Mouse (Mus musculus): ENCODE measurements around the gene Rad23b. TPM values are rescaled to one million over a fixed set of nuclear protein-coding genes. Genes with fewer than 3 reads are reported as not detected.
"Not testable (repeated sequence)": the region's sequence is repeated elsewhere in the genome, so short reads cannot be mapped to it uniquely, and the experiment has no call there.

The Rad23b gene
- polyA plus RNA-seq, 1 experiment from 2014 or later: 65.0 TPM

DNA sequence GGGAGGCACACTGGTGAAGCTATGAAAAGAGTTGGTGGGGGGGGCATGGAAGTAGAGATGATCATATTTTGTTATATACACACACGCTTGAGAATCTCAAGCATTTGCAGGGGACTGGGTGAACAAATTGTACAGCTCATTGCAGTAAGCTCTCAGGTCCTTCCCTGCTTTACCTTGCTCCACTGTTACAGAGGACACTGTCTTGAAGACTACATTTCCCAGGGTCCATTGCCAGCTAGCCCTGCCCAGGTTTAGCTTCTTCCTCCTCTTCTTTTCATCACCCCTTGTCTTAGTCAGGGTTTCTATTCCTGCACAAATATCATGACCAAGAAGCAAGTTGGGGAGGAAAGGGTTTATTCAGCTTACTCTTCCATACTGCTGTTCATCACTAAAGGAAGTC lies 56.7 kb downstream of the Rad23b start:
- no peak overlapping the region for H3K9ac ChIP-seq
- 69% methylated on average over 1 of the region's 1 CpGs for WGBS (ENCODE audit: insufficient replicate concordance)
- no peaks in the 10 kb centered on the region for H3K27me3 ChIP-seq (replicated peaks)
- peaks cover 17% of the 10 kb centered on the region for H3K4me1 ChIP-seq
- no peak overlapping the region for H3K4me2 ChIP-seq
- H3K27ac ChIP-seq: no peak overlapping the region
- no peak overlapping the region for H3K4me3 ChIP-seq
- no peak for ATAC-seq
- peaks cover 3% of the 10 kb centered on the region; the same call in 1 of the 2 replicates for H3K9me3 ChIP-seq (replicated peaks)
- no peaks in the 10 kb centered on the region for H3K36me3 ChIP-seq

DNA sequence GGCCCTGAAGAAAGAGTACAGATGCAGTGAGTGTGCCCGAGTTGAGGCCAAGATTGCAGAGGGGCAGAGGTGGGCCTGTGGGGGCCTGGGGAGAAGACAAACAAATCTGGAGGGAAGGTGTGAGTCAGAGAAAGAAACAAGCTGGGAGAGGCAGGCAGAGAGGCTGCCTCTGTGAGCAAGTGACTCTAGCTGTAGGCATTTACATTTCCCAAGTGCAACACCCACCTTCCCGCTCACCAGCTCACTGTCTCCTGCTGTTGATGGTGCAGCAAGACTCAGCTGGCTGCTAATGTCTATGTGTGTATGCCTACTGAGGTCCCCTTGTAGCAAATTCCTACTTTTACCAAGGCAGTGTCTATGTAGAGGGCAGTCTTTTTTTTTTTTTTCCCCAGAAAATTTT lies 58.2 kb downstream of the Rad23b start:
- H3K4me1 ChIP-seq: peaks cover 17% of the 10 kb centered on the region

GRCm38 (mm10) chr4:55409025-55409424 lies 59.2 kb downstream of the Rad23b start:
- Histone ChIP-seq H3K9me3 (replicated peaks) (no peaks in the 10 kb centered on the region), H3K27ac (peak overlapping the region; percentile 63), H3K4me3 (no peak overlapping the region), H3K27me3 (replicated peaks) (no peaks in the 10 kb centered on the region), H3K4me2 (0 out of 2 replicates have a peak overlapping the region, but pooled peaks have one; percentile 19), H3K9ac (no peak overlapping the region), H3K4me1 (peaks cover 17% of the 10 kb centered on the region), H3K36me3 (no peaks in the 10 kb centered on the region)
- no peak for ATAC-seq
- WGBS (ENCODE audit: insufficient replicate concordance): 87% methylated on average over 16 of the region's 16 CpGs

More for the DNA sequence above, 58.2 kb downstream of the Rad23b start:
- H3K27me3 ChIP-seq (replicated peaks): no peaks in the 10 kb centered on the region
- no peaks in the 10 kb centered on the region for H3K9me3 ChIP-seq (replicated peaks)
- H3K36me3 ChIP-seq: no peaks in the 10 kb centered on the region
- H3K9ac ChIP-seq: no peak overlapping the region
- no peak overlapping the region for H3K4me2 ChIP-seq
- 49% methylated on average over 2 of the region's 2 CpGs for WGBS (ENCODE audit: insufficient replicate concordance)
- no peak overlapping the region for H3K4me3 ChIP-seq
- H3K27ac ChIP-seq: no peak overlapping the region
- ATAC-seq: no peak

DNA sequence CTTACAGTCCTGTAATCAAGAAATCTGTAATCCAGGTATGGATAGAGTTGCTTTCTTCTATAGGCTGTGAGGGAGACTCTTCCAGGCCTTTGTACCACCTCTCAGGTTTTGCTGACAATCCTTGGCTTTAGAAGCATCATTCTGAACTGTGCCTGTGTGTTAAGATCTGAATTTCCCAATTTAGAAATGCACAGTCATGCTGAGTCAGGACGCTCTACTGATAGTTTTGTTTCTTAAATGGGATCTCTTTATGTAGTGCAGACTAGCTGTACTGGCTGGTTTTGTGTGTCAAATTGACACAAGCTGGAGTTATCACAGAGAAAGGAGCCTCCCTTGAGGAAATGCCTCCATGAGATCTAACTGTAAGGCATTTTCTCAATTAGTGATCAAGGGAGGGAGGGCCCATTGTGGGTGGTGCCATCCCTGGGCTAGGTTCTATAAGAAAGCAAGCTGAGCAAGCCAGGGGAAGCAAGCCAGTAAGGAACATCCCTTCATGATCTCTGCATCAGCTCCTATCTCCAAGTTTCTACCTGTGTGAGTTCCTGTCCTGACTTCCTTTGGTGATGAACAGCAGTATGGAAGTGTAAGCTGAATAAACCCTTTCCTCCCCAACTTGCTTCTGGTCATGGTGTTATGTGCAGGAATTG lies 59.9 kb downstream of the Rad23b start:
- WGBS (ENCODE audit: insufficient replicate concordance): 36% methylated on average over 1 of the region's 1 CpGs
- H3K4me3 ChIP-seq; H3K27me3 ChIP-seq (replicated peaks); H3K36me3 ChIP-seq; H3K9me3 ChIP-seq (replicated peaks); H3K9ac ChIP-seq: not testable (repeated sequence)
- peak overlapping the region; percentile 19 for H3K4me2 ChIP-seq
- peaks cover 17% of the 10 kb centered on the region for H3K4me1 ChIP-seq
- H3K27ac ChIP-seq: peak overlapping the region; percentile 63
- peak; percentile 80 for ATAC-seq

DNA sequence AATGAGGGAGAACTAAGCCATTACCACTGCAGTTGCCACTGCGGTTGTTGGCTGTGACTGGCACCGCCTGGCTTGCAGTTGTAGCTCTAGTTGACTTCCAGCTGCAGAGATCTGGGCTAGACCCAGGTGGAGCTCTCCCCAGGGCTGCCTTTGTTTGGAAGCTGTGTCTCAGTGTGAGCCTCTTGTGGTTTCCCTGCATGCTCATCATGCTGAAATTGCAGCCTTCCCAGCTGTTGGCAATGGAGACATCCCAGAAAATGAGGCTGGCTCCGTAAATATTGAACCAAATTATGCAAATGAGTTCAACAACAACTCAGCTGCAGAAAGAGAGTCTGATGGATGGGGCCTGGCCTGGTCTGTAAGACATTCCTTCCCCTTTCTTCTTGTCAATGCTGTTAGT lies 66.0 kb downstream of the Rad23b start:
- 46% methylated on average over 3 of the region's 3 CpGs for WGBS (ENCODE audit: insufficient replicate concordance)

GRCm38 (mm10) chr4:55426250-55426649 lies 76.4 kb downstream of the Rad23b start:
- H3K9ac ChIP-seq: no peak overlapping the region
- no peaks in the 10 kb centered on the region for H3K4me1 ChIP-seq
- no peaks in the 10 kb centered on the region for H3K27me3 ChIP-seq (replicated peaks)
- H3K36me3 ChIP-seq: no peaks in the 10 kb centered on the region
- no peak overlapping the region for H3K27ac ChIP-seq
- no peak overlapping the region for H3K4me3 ChIP-seq
- 41% methylated on average over 4 of the region's 4 CpGs for WGBS (ENCODE audit: insufficient replicate concordance)
- no peak overlapping the region for H3K4me2 ChIP-seq
- no peaks in the 10 kb centered on the region for H3K9me3 ChIP-seq (replicated peaks)
- ATAC-seq: no peak

More for the DNA sequence above, 66.0 kb downstream of the Rad23b start:
- no peak for ATAC-seq
- H3K4me2 ChIP-seq: no peak overlapping the region
- no peaks in the 10 kb centered on the region for H3K4me1 ChIP-seq
- no peaks in the 10 kb centered on the region for H3K36me3 ChIP-seq
- H3K27me3 ChIP-seq (replicated peaks): no peaks in the 10 kb centered on the region
- no peak overlapping the region for H3K27ac ChIP-seq
- no peak overlapping the region for H3K9ac ChIP-seq
- no peaks in the 10 kb centered on the region for H3K9me3 ChIP-seq (replicated peaks)
- no peak overlapping the region for H3K4me3 ChIP-seq

Other genes starting within 250 kb of the Rad23b start
- gene Klf4, start 182.4 kb downstream of the Rad23b start, polyA plus RNA-seq (2016; fragmentation: Nextera tagmentation; extraction: Ambion mirVana): 0.58 and 0.59 TPM in 2 replicates

All from liver, embryonic 12.5 days (tissue).